Mouse (Mus musculus): Measurements from ENCODE around the gene Cacna2d2. TPM values are rescaled to one million over a fixed set of nuclear protein-coding genes. Genes with fewer than 3 reads are reported as not detected.

Cacna2d2 gene
- total RNA-seq, 2 experiments from 2014 or later, result 16.8 to 21.2 TPM

DNA sequence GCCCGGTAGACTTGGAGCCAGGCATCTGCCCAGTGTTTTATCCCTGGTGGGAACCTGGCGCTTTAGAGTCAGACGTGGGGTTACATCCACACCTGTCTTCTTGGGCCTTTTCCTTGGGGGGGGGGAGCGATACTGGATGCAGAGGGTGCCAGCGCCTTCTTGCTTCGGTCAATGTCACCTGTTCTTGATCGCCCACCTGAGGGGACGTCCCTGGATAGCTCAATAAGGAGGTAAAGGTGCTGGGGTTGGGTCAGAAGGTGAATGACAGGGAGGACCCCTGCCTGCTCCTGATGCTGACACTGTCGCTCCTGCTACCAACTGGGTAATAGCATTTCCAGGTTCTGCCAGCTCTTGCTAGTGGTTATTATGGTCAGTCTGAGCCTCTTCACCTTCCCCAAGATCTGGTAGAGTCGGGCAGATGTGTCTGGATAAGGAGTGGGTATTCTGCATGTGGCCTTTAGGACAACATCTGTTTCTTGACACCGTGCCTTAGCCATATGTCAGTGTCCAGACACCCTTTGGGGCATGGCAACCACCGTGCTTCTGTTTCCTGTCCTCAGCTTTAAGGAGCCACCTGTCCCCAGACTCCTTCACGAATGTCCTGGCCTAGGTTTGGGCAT is 1.4 kb downstream of the Cacna2d2 start:
- DNase-seq (ENCODE audit: extremely low spot score in 1 of 2, low spot score in 1 of 2), result no peak

DNA sequence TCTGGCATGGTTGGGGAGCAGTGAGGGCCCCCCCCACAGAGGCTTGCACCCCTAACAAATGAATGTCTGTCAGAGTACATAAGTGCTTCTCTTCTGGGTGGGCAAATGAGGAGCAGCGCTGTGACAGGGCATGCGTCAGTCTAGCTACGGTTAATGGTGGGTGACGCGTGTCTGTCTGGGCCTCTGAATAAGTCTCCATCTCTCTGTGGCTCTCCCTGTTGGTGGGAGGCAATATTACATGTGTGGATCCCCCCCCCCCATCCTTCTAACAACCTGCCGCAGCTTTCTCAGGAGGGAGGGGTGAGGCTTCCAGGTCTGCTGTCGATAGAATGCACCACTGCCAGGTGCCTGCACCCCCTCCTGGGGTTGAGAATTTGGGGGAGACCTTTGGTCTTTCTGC is 3.7 kb downstream of the Cacna2d2 start:
- DNase-seq (ENCODE audit: extremely low spot score in 1 of 2, low spot score in 1 of 2), result no peak

DNA sequence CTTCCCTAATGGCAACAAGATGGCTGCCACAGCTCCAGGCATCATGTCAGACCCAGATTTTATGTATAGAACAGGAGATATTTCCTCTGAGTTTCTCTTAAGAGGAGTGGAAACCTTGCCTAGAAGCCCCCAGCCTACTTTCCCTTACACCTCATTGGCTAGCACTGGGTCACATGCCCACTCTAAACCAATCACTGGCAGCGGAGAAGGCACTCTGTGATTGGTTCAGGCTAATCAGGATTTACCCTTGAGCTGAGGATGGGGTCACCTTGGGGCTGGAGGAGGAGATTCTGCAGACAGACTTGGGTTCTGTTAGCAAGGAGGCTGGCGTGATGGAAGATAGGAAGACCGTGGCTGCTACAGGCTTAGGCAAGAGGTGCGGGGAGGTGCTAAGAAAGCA is 10.0 kb downstream of the Cacna2d2 start:
- DNase-seq (ENCODE audit: extremely low spot score in 1 of 2, low spot score in 1 of 2), result no peak

GRCm38 (mm10) chr9:107417106-107417505 is 17.7 kb downstream of the Cacna2d2 start:
- DNase-seq (ENCODE audit: extremely low spot score in 1 of 2, low spot score in 1 of 2), result no peak

GRCm38 (mm10) chr9:107419491-107420244 is 20.3 kb downstream of the Cacna2d2 start:
- DNase-seq (ENCODE audit: extremely low spot score in 1 of 2, low spot score in 1 of 2), result no peak

GRCm38 (mm10) chr9:107420898-107421297 is 21.5 kb downstream of the Cacna2d2 start:
- DNase-seq (ENCODE audit: extremely low spot score in 1 of 2, low spot score in 1 of 2), result no peak

- no peak for DNase-seq (ENCODE audit: extremely low spot score in 1 of 2, low spot score in 1 of 2)
Observed at GRCm38 (mm10) chr9:107422878-107423277, 23.5 kb downstream of the Cacna2d2 start.

DNA sequence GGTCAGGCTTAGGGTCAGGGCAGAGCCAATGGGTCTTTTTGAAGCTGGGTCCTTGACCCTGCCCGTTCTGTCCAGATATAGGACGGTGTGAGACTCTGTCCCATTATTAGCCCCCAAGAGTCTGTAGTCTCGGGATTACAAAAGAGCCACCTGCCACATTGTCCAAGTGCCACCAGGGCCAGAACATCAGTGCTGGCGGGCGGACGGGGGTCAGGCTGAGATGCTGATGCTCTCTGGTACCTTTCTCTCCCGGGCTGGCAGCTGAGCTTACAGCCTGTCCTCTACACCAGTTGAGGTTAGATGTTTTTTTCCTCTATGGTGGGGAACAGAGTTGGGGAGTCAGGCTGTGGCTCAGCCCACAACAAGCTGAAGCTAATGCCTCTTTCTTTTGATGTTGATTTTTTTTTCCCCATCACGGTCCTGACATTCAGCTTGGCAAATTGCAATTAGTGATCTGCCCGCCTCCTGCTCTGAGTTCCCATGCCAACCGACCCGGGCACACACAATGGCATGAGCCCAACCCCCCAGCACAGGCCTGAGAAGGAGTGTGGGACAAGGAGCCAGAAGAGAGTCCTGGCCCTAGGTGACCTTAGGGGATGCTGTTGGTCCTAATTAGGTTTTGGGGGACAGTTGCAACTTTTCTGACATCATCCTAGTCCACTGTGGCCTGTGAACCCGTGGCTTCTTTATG is 25.2 kb downstream of the Cacna2d2 start:
- DNase-seq (ENCODE audit: extremely low spot score in 1 of 2, low spot score in 1 of 2), result no peak

DNA sequence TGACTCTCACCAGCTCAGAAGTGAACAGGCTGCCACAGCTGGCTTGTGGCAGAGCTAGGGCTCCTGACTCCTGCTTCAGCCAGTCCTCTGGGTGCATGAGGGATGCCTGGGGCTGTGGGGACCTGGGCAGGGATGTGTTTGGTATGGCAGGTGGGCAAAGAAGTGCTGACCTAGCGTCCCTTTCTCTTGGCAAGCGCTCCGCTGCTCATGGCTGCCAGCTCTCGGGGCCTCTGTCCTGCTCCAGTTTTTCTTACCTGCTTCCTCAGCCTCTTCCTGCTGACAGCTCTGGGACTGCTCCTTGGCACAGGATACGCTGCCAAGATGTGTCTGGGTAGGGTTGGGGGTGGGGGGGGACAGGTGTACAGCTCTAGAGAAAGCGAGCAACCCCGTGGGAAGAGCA is 28.5 kb downstream of the Cacna2d2 start:
- no peak for DNase-seq (ENCODE audit: extremely low spot score in 1 of 2, low spot score in 1 of 2)

- no peak for DNase-seq (ENCODE audit: extremely low spot score in 1 of 2, low spot score in 1 of 2)
Observed at GRCm38 (mm10) chr9:107428451-107429186, 29.2 kb downstream of the Cacna2d2 start.

GRCm38 (mm10) chr9:107430445-107430844 is 31.0 kb downstream of the Cacna2d2 start:
- DNase-seq (ENCODE audit: extremely low spot score in 1 of 2, low spot score in 1 of 2), result no peak

DNA sequence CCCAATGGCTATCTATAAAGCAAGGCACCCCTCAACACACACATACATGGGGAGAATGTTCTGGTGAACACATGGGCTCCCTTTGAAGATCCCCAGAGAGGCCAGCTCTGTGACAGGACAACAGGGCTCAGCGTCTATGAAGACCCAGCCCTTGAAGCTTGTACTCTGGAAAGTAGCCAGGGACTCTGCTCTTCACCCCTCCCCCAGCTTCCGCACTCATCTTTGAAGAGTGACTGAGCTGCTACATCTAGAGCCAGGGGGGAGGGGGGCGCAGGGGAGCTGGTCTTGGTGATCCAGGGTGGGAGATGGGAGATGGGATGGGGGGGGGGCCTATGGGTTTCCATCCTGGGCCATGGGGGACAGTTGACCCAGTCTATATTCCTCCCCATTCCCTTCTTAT is 33.1 kb downstream of the Cacna2d2 start:
- no peak for DNase-seq (ENCODE audit: extremely low spot score in 1 of 2, low spot score in 1 of 2)

DNA sequence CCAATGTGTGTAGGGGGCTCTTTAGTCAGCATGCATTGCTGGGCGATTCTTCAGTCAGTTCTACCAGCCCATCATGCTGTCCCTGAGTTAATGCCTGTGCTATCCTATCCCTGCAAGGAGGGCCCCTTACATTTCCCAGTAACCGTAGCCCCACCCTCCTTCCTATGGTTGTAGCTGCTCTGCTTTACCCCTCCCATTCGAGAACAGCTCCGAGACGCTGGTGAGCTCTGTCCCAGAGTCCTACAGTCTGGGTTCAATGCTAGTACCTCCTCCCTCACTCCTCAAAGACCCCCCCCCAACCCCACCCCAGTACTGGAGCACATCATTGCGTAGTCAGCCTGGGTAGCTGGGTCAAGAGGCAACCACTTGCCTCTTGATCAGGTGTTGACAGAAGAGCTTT is 35.4 kb downstream of the Cacna2d2 start:
- no peak for DNase-seq (ENCODE audit: extremely low spot score in 1 of 2, low spot score in 1 of 2)

GRCm38 (mm10) chr9:107435285-107435684 is 35.9 kb downstream of the Cacna2d2 start:
- no peak for DNase-seq (ENCODE audit: extremely low spot score in 1 of 2, low spot score in 1 of 2)

DNA sequence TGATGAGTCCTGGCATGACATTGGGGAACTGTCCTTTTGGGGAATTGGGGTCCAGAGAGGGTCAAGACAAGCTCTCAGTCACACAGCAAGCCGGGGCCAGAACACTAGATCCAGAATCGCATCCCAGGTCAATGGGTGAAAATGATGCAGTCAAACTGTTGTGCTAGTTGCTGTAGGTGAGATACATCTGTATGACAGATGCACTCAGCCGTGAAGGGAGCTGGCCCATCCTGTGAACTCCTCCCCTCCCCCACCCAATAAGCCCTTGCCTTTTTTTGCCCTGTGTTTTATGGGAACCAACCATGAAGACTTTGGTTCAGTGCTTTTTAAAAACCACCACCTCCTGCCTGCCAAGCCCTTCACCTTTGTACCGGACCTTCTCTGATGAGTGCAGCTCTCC is 43.5 kb downstream of the Cacna2d2 start:
- no peak for DNase-seq (ENCODE audit: extremely low spot score in 1 of 2, low spot score in 1 of 2)

GRCm38 (mm10) chr9:107443324-107443723 is 43.9 kb downstream of the Cacna2d2 start:
- no peak for DNase-seq (ENCODE audit: extremely low spot score in 1 of 2, low spot score in 1 of 2)

- no peak for DNase-seq (ENCODE audit: extremely low spot score in 1 of 2, low spot score in 1 of 2)
Observed at GRCm38 (mm10) chr9:107445011-107445471, 45.6 kb downstream of the Cacna2d2 start.

- no peak for DNase-seq (ENCODE audit: extremely low spot score in 1 of 2, low spot score in 1 of 2)
Observed at GRCm38 (mm10) chr9:107448805-107449517, 49.5 kb downstream of the Cacna2d2 start.

DNA sequence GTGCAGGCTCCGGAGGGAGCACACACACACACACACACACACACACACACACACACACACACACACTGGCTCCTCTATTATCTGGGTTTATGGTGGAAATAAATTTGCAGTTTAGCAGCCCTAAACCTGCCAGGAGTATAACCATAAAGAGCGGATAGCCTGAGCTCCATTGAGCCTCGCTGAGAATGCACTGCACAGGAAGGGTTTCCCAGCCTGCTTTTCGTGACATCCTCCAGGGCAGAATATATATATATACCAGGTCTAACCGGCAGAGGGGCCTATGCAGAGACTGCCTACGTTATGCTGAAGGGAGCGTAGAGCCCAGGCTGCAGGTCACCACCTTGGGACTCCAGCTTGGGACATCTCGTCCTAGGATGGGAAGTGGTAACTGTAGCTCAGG is 52.0 kb downstream of the Cacna2d2 start:
- no peak for DNase-seq (ENCODE audit: extremely low spot score in 1 of 2, low spot score in 1 of 2)

- no peak for DNase-seq (ENCODE audit: extremely low spot score in 1 of 2, low spot score in 1 of 2)
Observed at GRCm38 (mm10) chr9:107451891-107452521, 52.6 kb downstream of the Cacna2d2 start.
